In genomic region chr11:17685711-17686113, GRCm38 (mm10) we compare ENCODE assay signal across 8 mouse cellular contexts.
DNase-seq lines count a peak whose midpoint lies in the region; ATAC-seq and TF ChIP-seq lines count a peak whose summit lies in the region.

No protein-coding gene starts in this region.

- no peak overlapping the region for H3K4me2 ChIP-seq in hindbrain, embryonic 15.5 days
- H3K4me2 ChIP-seq in midbrain, embryonic 13.5 days (replicated peaks), result no peak overlapping the region

- no peaks in the 10 kb centered on the region for H3K36me3 ChIP-seq in hindbrain, embryonic 15.5 days
- no peaks in the 10 kb centered on the region for H3K36me3 ChIP-seq in midbrain, embryonic 13.5 days

- intact Hi-C loops in gastrocnemius, adult 2 months (cut with DNase I), result no loop called here

- H3K27ac ChIP-seq in gastrocnemius, adult 2 months, result peak overlapping the region; percentile 64; the same call in 1 of the 2 replicates
- H3K27ac ChIP-seq in hindbrain, embryonic 15.5 days (replicated peaks), result no peak overlapping the region
- H3K27ac ChIP-seq in midbrain, embryonic 13.5 days, result no peak overlapping the region

- TF ChIP-seq CTCF in gastrocnemius, adult 2 months (IDR thresholded peaks at IDR 0.05), result peak; percentile 77

- no peaks in the 10 kb centered on the region for H3K27me3 ChIP-seq in hindbrain, embryonic 15.5 days
- no peaks in the 10 kb centered on the region for H3K27me3 ChIP-seq in midbrain, embryonic 13.5 days

- peaks cover 3% of the 10 kb centered on the region; the same call in 1 of the 2 replicates for H3K9me3 ChIP-seq in hindbrain, embryonic 15.5 days
- peaks cover 6% of the 10 kb centered on the region for H3K9me3 ChIP-seq in midbrain, embryonic 13.5 days

- peak; percentile 29; the same call in 1 of the 2 replicates for ATAC-seq in common myeloid progenitor, adult 5-6 weeks (replicated peaks; ENCODE audit: low read depth, poor library complexity, severe bottlenecking)
- ATAC-seq in hindbrain, embryonic 15.5 days (ENCODE audit: low FRiP score, low read depth), result peak; percentile 71; the same call in 1 of the 2 replicates
- peak; percentile 67; the same call in 1 of the 2 replicates for ATAC-seq in midbrain, embryonic 13.5 days
- ATAC-seq in erythroid progenitor cell, adult 5-6 weeks (replicated peaks; ENCODE audit: low FRiP score, poor library complexity, severe bottlenecking), result no peak

- peaks cover 15% of the 10 kb centered on the region for H3K4me1 ChIP-seq in hindbrain, embryonic 15.5 days (replicated peaks)
- H3K4me1 ChIP-seq in midbrain, embryonic 13.5 days (replicated peaks), result no peaks in the 10 kb centered on the region

- no peak overlapping the region for H3K9ac ChIP-seq in hindbrain, embryonic 15.5 days
- H3K9ac ChIP-seq in midbrain, embryonic 13.5 days (replicated peaks), result no peak overlapping the region

- peak overlapping the region; percentile 40 for H3K4me3 ChIP-seq in gastrocnemius, adult 2 months
- H3K4me3 ChIP-seq in hindbrain, embryonic 15.5 days, result no peak overlapping the region
- no peak overlapping the region for H3K4me3 ChIP-seq in midbrain, embryonic 13.5 days (replicated peaks)

- WGBS in hindbrain, embryonic 15.5 days, result 49% methylated on average over 4 of the region's 4 CpGs
- WGBS in midbrain, embryonic 13.5 days, result 60% methylated on average over 4 of the region's 4 CpGs

- peak; percentile 61 to 89 for DNase-seq in adrenal gland, adult (ENCODE audit: inconsistent age in 2 of 2, low spot score in 1 of 2)
- DNase-seq in gastrocnemius, adult 2 months, result peak; percentile 76
- peak; percentile 10 for DNase-seq in layer of hippocampus, postnatal 25 days (ENCODE audit: extremely low spot score in 1 of 2, low spot score in 1 of 2)
- DNase-seq in c-Kit-positive CD71-positive TER-119-positive erythroid progenitor cells, embryonic 14.5 days (ENCODE audit: low spot score), result no peak
